Mouse (Mus musculus): ENCODE data around the gene Gm21094. TPM values are rescaled to one million over a fixed set of nuclear protein-coding genes. Genes with fewer than 3 reads are reported as not detected.
"Not testable (repeated sequence)": the region's sequence is repeated elsewhere in the genome, so short reads cannot be mapped to it uniquely, and the experiment has no call there.

Gm21094 gene
- polyA plus RNA-seq (2014; fragmentation: Nextera tagmentation; extraction: Ambion mirVana) = not detected in 2 replicates

DNA sequence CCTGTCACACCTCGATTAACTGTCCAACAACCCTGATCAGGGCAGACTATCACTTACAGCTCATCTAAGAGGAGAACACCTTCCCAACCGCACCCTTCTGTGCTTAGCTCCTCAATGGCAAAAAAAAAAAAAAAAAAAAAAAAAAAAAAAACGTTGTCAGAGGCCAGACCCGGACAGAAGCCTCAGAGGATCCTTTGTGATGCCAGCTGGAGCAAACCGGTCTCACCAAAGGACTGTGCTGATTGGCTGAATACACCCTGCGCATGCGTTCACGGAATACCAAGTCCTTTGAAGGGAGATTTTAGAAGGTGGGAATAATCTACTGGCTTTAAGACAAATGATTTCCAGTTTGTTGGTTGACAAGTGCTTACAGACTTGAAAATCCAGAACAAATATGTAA lies at the start of gene Gm21094:
TSS of gene Gm21094 (minus strand) at position 101 of the 400 bp plus-strand sequence.
- not testable (repeated sequence) for ATAC-seq (ENCODE audit: insufficient number of reproducible peaks, insufficient read depth, low FRiP score, low read depth); H3K36me3 ChIP-seq (ENCODE audit: control insufficient read depth, insufficient read depth, low read length); H3K4me2 ChIP-seq (ENCODE audit: low read length); H3K4me3 ChIP-seq (ENCODE audit: control insufficient read depth in 1 of 2, insufficient read depth in 1 of 2, low read depth in 1 of 2, low read length in 2 of 2); H3K27me3 ChIP-seq (ENCODE audit: control insufficient read depth, insufficient read depth, low read length); H3K4me1 ChIP-seq (ENCODE audit: control insufficient read depth in 2 of 2, insufficient read depth in 2 of 2, low read length in 2 of 2); H3K9me3 ChIP-seq (ENCODE audit: control insufficient read depth, low read length); H3K27ac ChIP-seq (replicated peaks in 1 of 2; ENCODE audit: control insufficient read depth in 1 of 2, insufficient read depth in 1 of 2, low read depth in 2 of 2, low read length in 2 of 2); H3K9ac ChIP-seq (ENCODE audit: low read length)
- no CpG with 5 or more reads among the region's 8 CpGs for WGBS
